ENCODE assay signal across 13 mouse cellular contexts in genomic region chr7:141340476-141340875, GRCm38 (mm10). TPM values are rescaled to one million over a fixed set of nuclear protein-coding genes. Genes with fewer than 3 reads are reported as not detected.
DNase-seq lines count a peak whose midpoint lies in the region; ATAC-seq and TF ChIP-seq lines count a peak whose summit lies in the region.
"Had no signal": no experiment of that assay in that cellular context is flagged by ENCODE, and none has a peak within 500 bp of the region (broad histone marks: within the 10 kb centered on the region; RNA-seq: fewer than 3 reads in every experiment).

No protein-coding gene starts in this region.

- TF ChIP-seq EP300 in liver, postnatal 0 days (IDR thresholded peaks at IDR 0.05; ENCODE audit: low read depth): no peak
- TF ChIP-seq EP300 in stomach, postnatal 0 days (optimal IDR thresholded peaks at IDR 0.05): no peak

- peaks cover 21% of the 10 kb centered on the region for H3K4me1 ChIP-seq in kidney, embryonic 14.5 days (ENCODE audit: control insufficient read depth, insufficient read depth, low read length)
- peaks cover 5% of the 10 kb centered on the region; the same call in 1 of the 2 replicates for H3K4me1 ChIP-seq in kidney, postnatal 0 days (replicated peaks; ENCODE audit: insufficient read depth, low read length)
- H3K4me1 ChIP-seq in liver, postnatal 0 days (ENCODE audit: insufficient read depth): peaks cover 31% of the 10 kb centered on the region
- H3K4me1 ChIP-seq in stomach, postnatal 0 days (replicated peaks; ENCODE audit: control insufficient read depth, insufficient read depth): no peaks in the 10 kb centered on the region
- peaks cover 7% of the 10 kb centered on the region for H3K4me1 ChIP-seq in midbrain, embryonic 15.5 days

- no peak overlapping the region for H3K27ac ChIP-seq in kidney, embryonic 14.5 days (ENCODE audit: low read depth, low read length)
- H3K27ac ChIP-seq in kidney, postnatal 0 days: peak overlapping the region; percentile 83
- H3K27ac ChIP-seq in liver, postnatal 0 days (ENCODE audit: low read depth): peak overlapping the region; percentile 92
- H3K27ac ChIP-seq in stomach, postnatal 0 days (replicated peaks): peak overlapping the region; percentile 92
- no peak overlapping the region for H3K27ac ChIP-seq in midbrain, embryonic 15.5 days
- H3K27ac ChIP-seq: gastrocnemius, adult 2 months; layer of hippocampus, adult 2 months; limb, embryonic 15.5 days had no signal

- WGBS in kidney, embryonic 14.5 days: 76% methylated on average over 6 of the region's 6 CpGs
- WGBS in kidney, postnatal 0 days: 59% methylated on average over 6 of the region's 6 CpGs
- WGBS in liver, postnatal 0 days (ENCODE audit: insufficient replicate concordance): 58% methylated on average over 6 of the region's 6 CpGs
- WGBS in stomach, postnatal 0 days: 57% methylated on average over 6 of the region's 6 CpGs
- WGBS in midbrain, embryonic 15.5 days: 77% methylated on average over 6 of the region's 6 CpGs

- TF ChIP-seq CTCF in kidney, postnatal 0 days (IDR thresholded peaks at IDR 0.05; ENCODE audit: low read depth): no peak
- no peak for TF ChIP-seq CTCF in liver, postnatal 0 days (IDR thresholded peaks at IDR 0.05; ENCODE audit: low read depth)
- TF ChIP-seq CTCF in stomach, postnatal 0 days (IDR thresholded peaks at IDR 0.05; ENCODE audit: low read depth): no peak

- H3K4me3 ChIP-seq in kidney, embryonic 14.5 days (ENCODE audit: low read length): no peak overlapping the region
- peak overlapping the region; percentile 31; the same call in 1 of the 2 replicates for H3K4me3 ChIP-seq in kidney, postnatal 0 days (replicated peaks; ENCODE audit: low read depth, low read length)
- H3K4me3 ChIP-seq in liver, postnatal 0 days (ENCODE audit: low read depth, low read length): peak overlapping the region; percentile 51
- H3K4me3 ChIP-seq in stomach, postnatal 0 days (ENCODE audit: low read depth, low read length): peak overlapping the region; percentile 45; the same call in 1 of the 2 replicates
- no peak overlapping the region for H3K4me3 ChIP-seq in midbrain, embryonic 15.5 days
- H3K4me3 ChIP-seq: erythroblast, embryonic 14.5 days; layer of hippocampus, adult 2 months had no signal

- DNase-seq in kidney, adult 11 months: peak; percentile 95
- DNase-seq in kidney, postnatal 0 days (ENCODE audit: low spot score): peak; percentile 48
- peak; percentile 67 for DNase-seq in liver, postnatal 0 days
- peak; percentile 75 for DNase-seq in stomach, postnatal 0 days (ENCODE audit: low spot score)
- DNase-seq: gastrocnemius, adult 2 months; heart, postnatal 36 days had no signal

- no peaks in the 10 kb centered on the region; the same call in 1 of the 2 replicates for H3K36me3 ChIP-seq in kidney, embryonic 14.5 days (ENCODE audit: control insufficient read depth, insufficient read depth, low read length)
- no peaks in the 10 kb centered on the region for H3K36me3 ChIP-seq in kidney, postnatal 0 days (ENCODE audit: insufficient read depth, low read length)
- peaks cover 4% of the 10 kb centered on the region for H3K36me3 ChIP-seq in liver, postnatal 0 days (replicated peaks; ENCODE audit: insufficient read depth, low read length)
- H3K36me3 ChIP-seq in stomach, postnatal 0 days (ENCODE audit: control insufficient read depth, insufficient read depth, low read length): no peaks in the 10 kb centered on the region
- no peaks in the 10 kb centered on the region for H3K36me3 ChIP-seq in midbrain, embryonic 15.5 days (replicated peaks)

- no peak; the same call in 1 of the 2 replicates for ATAC-seq in kidney, embryonic 14.5 days (ENCODE audit: low FRiP score, low TSS enrichment)
- peak; percentile 58 for ATAC-seq in kidney, postnatal 0 days (replicated peaks; ENCODE audit: low FRiP score, low read depth)
- ATAC-seq in liver, postnatal 0 days: peak; percentile 85
- peak; percentile 47 for ATAC-seq in stomach, postnatal 0 days (ENCODE audit: low FRiP score, low TSS enrichment)
- no peak for ATAC-seq in erythroid progenitor cell, adult 5-6 weeks (replicated peaks; ENCODE audit: low FRiP score, poor library complexity, severe bottlenecking)
- ATAC-seq in midbrain, embryonic 15.5 days (replicated peaks): no peak
- no peak for ATAC-seq in cerebellum, adult (ENCODE audit: insufficient number of reproducible peaks, low FRiP score, low TSS enrichment)

- H3K27me3 ChIP-seq in kidney, embryonic 14.5 days (ENCODE audit: control insufficient read depth, insufficient read depth, low read length): no peaks in the 10 kb centered on the region; the same call in 1 of the 2 replicates
- H3K27me3 ChIP-seq in kidney, postnatal 0 days (ENCODE audit: insufficient read depth, low read length): no peaks in the 10 kb centered on the region
- no peaks in the 10 kb centered on the region for H3K27me3 ChIP-seq in liver, postnatal 0 days (ENCODE audit: insufficient read depth, low read length)
- H3K27me3 ChIP-seq in stomach, postnatal 0 days (ENCODE audit: control insufficient read depth, insufficient read depth, low read length): no peaks in the 10 kb centered on the region
- peaks cover 9% of the 10 kb centered on the region; the same call in 1 of the 2 replicates for H3K27me3 ChIP-seq in midbrain, embryonic 15.5 days (replicated peaks)

- no peak overlapping the region; the same call in 1 of the 2 replicates for H3K4me2 ChIP-seq in kidney, embryonic 14.5 days (replicated peaks; ENCODE audit: low read depth, low read length)
- peak overlapping the region; percentile 47; the same call in 1 of the 2 replicates for H3K4me2 ChIP-seq in kidney, postnatal 0 days (ENCODE audit: low read length)
- peak overlapping the region; percentile 73 for H3K4me2 ChIP-seq in liver, postnatal 0 days (ENCODE audit: low read depth, low read length)
- H3K4me2 ChIP-seq in stomach, postnatal 0 days (replicated peaks; ENCODE audit: low read depth): peak overlapping the region; percentile 55
- no peak overlapping the region for H3K4me2 ChIP-seq in midbrain, embryonic 15.5 days

- no peak overlapping the region for H3K9ac ChIP-seq in kidney, embryonic 14.5 days (ENCODE audit: low read depth, low read length)
- peak overlapping the region; percentile 59 for H3K9ac ChIP-seq in kidney, postnatal 0 days (ENCODE audit: low read depth, low read length)
- peak overlapping the region; percentile 67 for H3K9ac ChIP-seq in liver, postnatal 0 days (replicated peaks)
- peak overlapping the region; percentile 76 for H3K9ac ChIP-seq in stomach, postnatal 0 days (ENCODE audit: low read length)
- no peak overlapping the region for H3K9ac ChIP-seq in midbrain, embryonic 15.5 days
- H3K9ac ChIP-seq: limb, embryonic 15.5 days had no signal

- H3K9me3 ChIP-seq in kidney, embryonic 14.5 days (ENCODE audit: control insufficient read depth, low read length): no peaks in the 10 kb centered on the region
- no peaks in the 10 kb centered on the region for H3K9me3 ChIP-seq in kidney, postnatal 0 days (replicated peaks; ENCODE audit: low read length)
- H3K9me3 ChIP-seq in liver, postnatal 0 days (ENCODE audit: low read length): no peaks in the 10 kb centered on the region
- no peaks in the 10 kb centered on the region for H3K9me3 ChIP-seq in stomach, postnatal 0 days (ENCODE audit: control insufficient read depth, low read length)
- H3K9me3 ChIP-seq in midbrain, embryonic 15.5 days: no peaks in the 10 kb centered on the region
- H3K9me3 ChIP-seq: limb, embryonic 15.5 days had no signal

RNA-seq across cellular contexts. Expression of gene Eps8l2, which starts 1.8 kb away (rescaled TPM):
- 9.6 and 18.0 TPM in 2 replicates for polyA plus RNA-seq in kidney, embryonic 14.5 days (2014; fragmentation: Nextera tagmentation; extraction: Ambion mirVana)
- 76.5 and 77.1 TPM in 2 replicates for polyA plus RNA-seq in kidney, postnatal 0 days (2015; fragmentation: Nextera tagmentation; extraction: Ambion mirVana)
- 22.2 and 25.4 TPM in 2 replicates for polyA plus RNA-seq in liver, postnatal 0 days (2015; fragmentation: Nextera tagmentation; extraction: Ambion mirVana)
- polyA plus RNA-seq in stomach, postnatal 0 days (2015; fragmentation: Nextera tagmentation; extraction: Ambion mirVana): 86.1 and 96.5 TPM in 2 replicates
- not detected in 2 replicates for total RNA-seq in erythroid progenitor cell, adult 5-6 weeks (2015; ENCODE audit: low replicate concordance)
- 1.4 TPM in 1 of 2 replicates, not detected in the other for total RNA-seq in erythroid progenitor cell, adult 5-6 weeks (2017; ENCODE audit: low replicate concordance)
- polyA plus RNA-seq in midbrain, embryonic 15.5 days (2015; fragmentation: Nextera tagmentation; extraction: Ambion mirVana): 0.49 and 0.66 TPM in 2 replicates

RNA-seq across cellular contexts. Expression of gene Tmem80, which starts 12.9 kb away (rescaled TPM):
- polyA plus RNA-seq in kidney, embryonic 14.5 days (2014; fragmentation: Nextera tagmentation; extraction: Ambion mirVana): 36.7 and 46.8 TPM in 2 replicates
- polyA plus RNA-seq in kidney, postnatal 0 days (2015; fragmentation: Nextera tagmentation; extraction: Ambion mirVana): 40.5 and 45.3 TPM in 2 replicates
- 9.2 and 11.9 TPM in 2 replicates for polyA plus RNA-seq in liver, postnatal 0 days (2015; fragmentation: Nextera tagmentation; extraction: Ambion mirVana)
- 18.6 and 19.7 TPM in 2 replicates for polyA plus RNA-seq in stomach, postnatal 0 days (2015; fragmentation: Nextera tagmentation; extraction: Ambion mirVana)
- 13.4 and 26.7 TPM in 2 replicates for total RNA-seq in erythroid progenitor cell, adult 5-6 weeks (2015; ENCODE audit: low replicate concordance)
- total RNA-seq in erythroid progenitor cell, adult 5-6 weeks (2017; ENCODE audit: low replicate concordance): 8.3 and 8.6 TPM in 2 replicates
- 63.0 and 63.3 TPM in 2 replicates for polyA plus RNA-seq in midbrain, embryonic 15.5 days (2015; fragmentation: Nextera tagmentation; extraction: Ambion mirVana)

RNA-seq across cellular contexts. Expression of gene Deaf1, which starts 13.0 kb away (rescaled TPM):
- 64.0 and 79.7 TPM in 2 replicates for polyA plus RNA-seq in kidney, embryonic 14.5 days (2014; fragmentation: Nextera tagmentation; extraction: Ambion mirVana)
- polyA plus RNA-seq in kidney, postnatal 0 days (2015; fragmentation: Nextera tagmentation; extraction: Ambion mirVana): 64.1 and 64.2 TPM in 2 replicates
- 10.7 and 11.9 TPM in 2 replicates for polyA plus RNA-seq in liver, postnatal 0 days (2015; fragmentation: Nextera tagmentation; extraction: Ambion mirVana)
- polyA plus RNA-seq in stomach, postnatal 0 days (2015; fragmentation: Nextera tagmentation; extraction: Ambion mirVana): 37.6 and 40.1 TPM in 2 replicates
- total RNA-seq in erythroid progenitor cell, adult 5-6 weeks (2015; ENCODE audit: low replicate concordance): 46.5 and 55.8 TPM in 2 replicates
- total RNA-seq in erythroid progenitor cell, adult 5-6 weeks (2017; ENCODE audit: low replicate concordance): 26.2 and 40.8 TPM in 2 replicates
- 224 and 234 TPM in 2 replicates for polyA plus RNA-seq in midbrain, embryonic 15.5 days (2015; fragmentation: Nextera tagmentation; extraction: Ambion mirVana)

RNA-seq across cellular contexts. Expression of gene Drd4, which starts 48.7 kb away (rescaled TPM):
- polyA plus RNA-seq in kidney, embryonic 14.5 days (2014; fragmentation: Nextera tagmentation; extraction: Ambion mirVana): 1.4 and 1.6 TPM in 2 replicates
- 1.8 and 2.2 TPM in 2 replicates for polyA plus RNA-seq in kidney, postnatal 0 days (2015; fragmentation: Nextera tagmentation; extraction: Ambion mirVana)
- polyA plus RNA-seq in liver, postnatal 0 days (2015; fragmentation: Nextera tagmentation; extraction: Ambion mirVana): not detected in 2 replicates
- 0.06 and 0.16 TPM in 2 replicates for polyA plus RNA-seq in stomach, postnatal 0 days (2015; fragmentation: Nextera tagmentation; extraction: Ambion mirVana)
- total RNA-seq in erythroid progenitor cell, adult 5-6 weeks (2015; ENCODE audit: low replicate concordance): not detected in 2 replicates
- total RNA-seq in erythroid progenitor cell, adult 5-6 weeks (2017; ENCODE audit: low replicate concordance): not detected in 2 replicates
- 0.74 and 0.96 TPM in 2 replicates for polyA plus RNA-seq in midbrain, embryonic 15.5 days (2015; fragmentation: Nextera tagmentation; extraction: Ambion mirVana)
- total RNA-seq: gastrocnemius, adult 2 months; heart, postnatal 36 days had no signal
- polyA plus RNA-seq: erythroblast, embryonic 14.5 days had no signal

RNA-seq across cellular contexts. Expression of gene Taldo1, which starts 51.5 kb away (rescaled TPM):
- 321 and 322 TPM in 2 replicates for polyA plus RNA-seq in kidney, embryonic 14.5 days (2014; fragmentation: Nextera tagmentation; extraction: Ambion mirVana)
- 420 and 440 TPM in 2 replicates for polyA plus RNA-seq in kidney, postnatal 0 days (2015; fragmentation: Nextera tagmentation; extraction: Ambion mirVana)
- 246 and 265 TPM in 2 replicates for polyA plus RNA-seq in liver, postnatal 0 days (2015; fragmentation: Nextera tagmentation; extraction: Ambion mirVana)
- 459 and 468 TPM in 2 replicates for polyA plus RNA-seq in stomach, postnatal 0 days (2015; fragmentation: Nextera tagmentation; extraction: Ambion mirVana)
- 108 and 138 TPM in 2 replicates for total RNA-seq in erythroid progenitor cell, adult 5-6 weeks (2015; ENCODE audit: low replicate concordance)
- total RNA-seq in erythroid progenitor cell, adult 5-6 weeks (2017; ENCODE audit: low replicate concordance): 354 and 496 TPM in 2 replicates
- polyA plus RNA-seq in midbrain, embryonic 15.5 days (2015; fragmentation: Nextera tagmentation; extraction: Ambion mirVana): 292 and 298 TPM in 2 replicates

Comparison
In these comparisons a context has a peak if more than half of its experiments do, and no peak if none do; other contexts are left out.
1. ATAC-seq: peak in kidney, postnatal 0 days (single experiment), liver, postnatal 0 days (single experiment) and stomach, postnatal 0 days (single experiment); none in kidney, embryonic 14.5 days (single experiment), erythroid progenitor cell, adult 5-6 weeks (single experiment), midbrain, embryonic 15.5 days (single experiment) and cerebellum, adult (single experiment).
2. H3K27ac ChIP-seq: peak in kidney, postnatal 0 days (single experiment), liver, postnatal 0 days (single experiment) and stomach, postnatal 0 days (single experiment); none in kidney, embryonic 14.5 days (single experiment) and midbrain, embryonic 15.5 days (single experiment).
3. H3K4me2 ChIP-seq: peak in kidney, postnatal 0 days (single experiment), liver, postnatal 0 days (single experiment) and stomach, postnatal 0 days (single experiment); none in kidney, embryonic 14.5 days (single experiment) and midbrain, embryonic 15.5 days (single experiment).
4. H3K4me3 ChIP-seq: peak in kidney, postnatal 0 days (single experiment), liver, postnatal 0 days (single experiment) and stomach, postnatal 0 days (single experiment); none in kidney, embryonic 14.5 days (single experiment) and midbrain, embryonic 15.5 days (single experiment).
5. H3K9ac ChIP-seq: peak in kidney, postnatal 0 days (single experiment), liver, postnatal 0 days (single experiment) and stomach, postnatal 0 days (single experiment); none in kidney, embryonic 14.5 days (single experiment) and midbrain, embryonic 15.5 days (single experiment).
6. Peak in every context shown above with its lines, with median percentiles within 50 percentile points of each other: DNase-seq.